Mouse (Mus musculus): Measurements from ENCODE around the gene Myoz2. TPM values are rescaled to one million over a fixed set of nuclear protein-coding genes. Genes with fewer than 3 reads are reported as not detected.

Gene Myoz2
- polyA plus RNA-seq, 1 experiment from 2014 or later = not detected

DNA sequence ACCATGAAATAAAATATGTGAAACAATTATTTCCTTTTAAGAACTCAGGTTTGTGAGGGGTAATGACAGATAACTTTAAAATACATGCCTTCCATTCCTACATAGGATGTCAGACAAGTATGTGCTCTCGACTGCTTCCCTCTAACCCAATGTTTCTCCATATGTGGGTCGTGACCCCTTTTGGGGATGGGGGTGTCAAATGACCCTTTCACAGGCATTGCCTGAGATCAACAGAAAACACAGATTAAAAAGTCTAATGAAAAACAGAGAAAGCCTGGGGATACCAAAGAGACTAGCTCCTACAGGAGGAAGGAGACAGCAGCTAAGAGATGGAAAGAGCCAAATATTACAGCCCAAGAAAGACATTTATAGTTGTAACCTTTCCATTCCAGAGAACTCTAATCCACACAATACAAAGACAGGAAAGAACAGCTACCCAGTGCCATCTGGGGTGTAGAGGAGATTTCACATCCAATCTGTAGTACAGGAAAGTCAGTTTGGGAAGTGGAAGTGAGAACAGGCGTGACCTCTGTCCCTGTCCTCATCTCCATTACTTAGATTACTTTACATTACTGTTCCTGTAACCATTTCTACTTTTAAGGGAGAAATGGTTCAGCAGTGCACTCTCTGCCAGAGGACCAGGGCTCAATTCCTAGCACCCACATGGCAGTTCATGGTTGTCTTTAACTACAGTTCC lies 62.5 kb downstream of the Myoz2 start:
- ATAC-seq (no peak), DNase-seq (ENCODE audit: low spot score) (no peak)
- Histone ChIP-seq H3K9me3 (replicated peaks; ENCODE audit: control insufficient read depth, low read length) (no peaks in the 10 kb centered on the region), H3K36me3 (ENCODE audit: control insufficient read depth, insufficient read depth, low read length) (0 out of 2 replicates have a peak, but pooled peaks cover 7% of the 10 kb centered on the region), H3K4me2 (ENCODE audit: low read length) (no peak overlapping the region), H3K4me1 (ENCODE audit: control insufficient read depth, insufficient read depth, low read length) (peaks cover 10% of the 10 kb centered on the region; the same call in 1 of the 2 replicates), H3K9ac (ENCODE audit: low read length) (no peak overlapping the region), H3K27me3 (replicated peaks; ENCODE audit: control insufficient read depth, insufficient read depth, low read length) (no peaks in the 10 kb centered on the region), H3K27ac (ENCODE audit: low read depth, low read length) (no peak overlapping the region), H3K4me3 (ENCODE audit: low read depth, low read length) (no peak overlapping the region)
- 75% methylated on average over 3 of the region's 3 CpGs for WGBS

DNA sequence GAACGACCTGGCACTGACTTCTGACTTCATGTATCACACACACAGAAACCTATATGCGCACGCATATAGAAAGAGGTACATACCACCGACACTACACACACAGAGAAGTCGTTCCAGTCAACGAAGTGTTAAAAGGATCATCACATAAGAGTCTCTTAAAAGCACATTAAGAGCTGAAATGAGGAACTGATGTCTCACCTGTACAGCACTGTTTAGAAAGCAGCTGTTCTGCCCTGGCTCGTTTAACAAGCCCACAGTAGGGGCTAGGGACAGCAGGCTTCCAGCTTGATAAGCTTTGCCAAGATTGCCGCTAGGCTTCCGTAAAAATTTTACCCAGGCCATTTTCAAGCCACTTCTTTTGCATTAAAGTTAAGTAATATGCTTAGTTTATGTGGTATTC lies 66.4 kb downstream of the Myoz2 start:
- ATAC-seq (no peak), DNase-seq (ENCODE audit: low spot score) (no peak)
- Histone ChIP-seq H3K4me1 (ENCODE audit: control insufficient read depth, insufficient read depth, low read length) (no peaks in the 10 kb centered on the region), H3K36me3 (ENCODE audit: control insufficient read depth, insufficient read depth, low read length) (peaks cover 7% of the 10 kb centered on the region; the same call in 1 of the 2 replicates), H3K9ac (ENCODE audit: low read length) (no peak overlapping the region), H3K27me3 (replicated peaks; ENCODE audit: control insufficient read depth, insufficient read depth, low read length) (no peaks in the 10 kb centered on the region), H3K4me2 (ENCODE audit: low read length) (no peak overlapping the region), H3K9me3 (replicated peaks; ENCODE audit: control insufficient read depth, low read length) (no peaks in the 10 kb centered on the region), H3K4me3 (ENCODE audit: low read depth, low read length) (no peak overlapping the region), H3K27ac (ENCODE audit: low read depth, low read length) (no peak overlapping the region)
- WGBS = 88% methylated on average over 9 of the region's 9 CpGs

DNA sequence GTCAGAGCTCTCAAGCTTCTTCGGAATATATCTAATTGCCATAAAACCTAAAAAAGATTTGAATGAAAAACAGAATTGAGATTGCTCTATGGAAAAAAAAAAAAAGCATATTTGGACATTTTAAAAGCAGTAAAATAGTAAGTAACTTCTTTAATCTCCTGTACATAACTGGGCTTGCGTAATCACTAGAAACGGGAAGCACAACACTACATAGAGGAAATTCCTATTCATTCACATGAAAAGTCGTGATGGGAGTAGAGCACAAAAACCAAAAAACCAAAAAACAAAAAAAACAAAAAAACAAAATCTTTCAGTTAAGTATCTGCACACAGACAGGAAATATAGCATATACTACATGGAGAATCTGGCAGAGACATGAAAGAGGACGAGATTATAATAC lies 70.5 kb downstream of the Myoz2 start:
- ATAC-seq = no peak

More for the DNA sequence above, 70.5 kb downstream of the Myoz2 start:
- Histone ChIP-seq H3K27me3 (replicated peaks; ENCODE audit: control insufficient read depth, insufficient read depth, low read length) (no peaks in the 10 kb centered on the region), H3K4me3 (ENCODE audit: low read depth, low read length) (no peak overlapping the region), H3K36me3 (ENCODE audit: control insufficient read depth, insufficient read depth, low read length) (peaks cover 7% of the 10 kb centered on the region; the same call in 1 of the 2 replicates), H3K4me2 (ENCODE audit: low read length) (no peak overlapping the region), H3K27ac (ENCODE audit: low read depth, low read length) (no peak overlapping the region), H3K4me1 (ENCODE audit: control insufficient read depth, insufficient read depth, low read length) (no peaks in the 10 kb centered on the region), H3K9me3 (replicated peaks; ENCODE audit: control insufficient read depth, low read length) (no peaks in the 10 kb centered on the region), H3K9ac (ENCODE audit: low read length) (no peak overlapping the region)
- no peak for DNase-seq (ENCODE audit: low spot score)
- 90% methylated on average over 5 of the region's 5 CpGs for WGBS

Small RNAs within 50 kb of the gene (microRNA-seq; reads per million reads assigned to microRNA genes)
- not detected for gene Gm22066

Other genes with a start within 250 kb of the Myoz2 start
- not detected in 2 replicates for gene Fabp2, start 139.9 kb downstream of the Myoz2 start, polyA plus RNA-seq (2014; fragmentation: Nextera tagmentation; extraction: Ambion mirVana)
- gene Gm10959, start 115.7 kb downstream of the Myoz2 start, polyA plus RNA-seq (2014; fragmentation: Nextera tagmentation; extraction: Ambion mirVana) = not detected in 2 replicates
- gene 1810037I17Rik, start 110.8 kb downstream of the Myoz2 start, polyA plus RNA-seq (2014; fragmentation: Nextera tagmentation; extraction: Ambion mirVana) = 101 and 109 TPM in 2 replicates
- gene Usp53, start 50.5 kb downstream of the Myoz2 start, polyA plus RNA-seq (2014; fragmentation: Nextera tagmentation; extraction: Ambion mirVana) = 6.7 and 10.0 TPM in 2 replicates
- gene Synpo2, start 201.1 kb upstream of the Myoz2 start, polyA plus RNA-seq (2014; fragmentation: Nextera tagmentation; extraction: Ambion mirVana) = 1.1 and 1.7 TPM in 2 replicates
- gene Sec24d, start 232.4 kb upstream of the Myoz2 start, polyA plus RNA-seq (2014; fragmentation: Nextera tagmentation; extraction: Ambion mirVana) = 16.8 and 19.6 TPM in 2 replicates

All from forebrain, embryonic 14.5 days (tissue).